In genomic region chr6:95676439-95676838, GRCm38 (mm10) we compare ENCODE assay signal across 23 mouse cellular contexts. TPM values are rescaled to one million over a fixed set of nuclear protein-coding genes. Genes with fewer than 3 reads are reported as not detected.
DNase-seq lines count a peak whose midpoint lies in the region; ATAC-seq and TF ChIP-seq lines count a peak whose summit lies in the region.
"Had no signal": no experiment of that assay in that cellular context is flagged by ENCODE, and none has a peak within 500 bp of the region (broad histone marks: within the 10 kb centered on the region; RNA-seq: fewer than 3 reads in every experiment).

No protein-coding gene starts in this region.

- ATAC-seq in heart, embryonic 11.5 days (replicated peaks; ENCODE audit: insufficient number of reproducible peaks, low FRiP score, low TSS enrichment) = no peak
- ATAC-seq in heart, embryonic 13.5 days (ENCODE audit: extremely low read depth, insufficient number of reproducible peaks, low FRiP score, low TSS enrichment) = no peak
- ATAC-seq in liver, embryonic 12.5 days = 0 out of 2 replicates have a peak, but pooled peaks have one; percentile 40
- no peak for ATAC-seq in liver, postnatal 0 days
- ATAC-seq: forebrain, embryonic 14.5 days had no signal

- no peak for TF ChIP-seq CTCF in liver, postnatal 0 days (IDR thresholded peaks at IDR 0.05; ENCODE audit: low read depth)

- 0 out of 2 replicates have a peak overlapping the region, but pooled peaks have one; percentile 16 for H3K27ac ChIP-seq in heart, embryonic 10.5 days
- no peak overlapping the region for H3K27ac ChIP-seq in heart, embryonic 11.5 days (ENCODE audit: low read depth, low read length)
- H3K27ac ChIP-seq in heart, embryonic 13.5 days (replicated peaks) = peak overlapping the region; percentile 22; the same call in 1 of the 2 replicates
- H3K27ac ChIP-seq in liver, embryonic 12.5 days = no peak overlapping the region
- no peak overlapping the region for H3K27ac ChIP-seq in liver, postnatal 0 days (ENCODE audit: low read depth)
- H3K27ac ChIP-seq: embryonic facial prominence, embryonic 13.5 days; embryonic facial prominence, embryonic 15.5 days; forebrain, embryonic 10.5 days; forebrain, embryonic 12.5 days had no signal

- no peak overlapping the region for H3K4me3 ChIP-seq in heart, embryonic 10.5 days
- no peak overlapping the region for H3K4me3 ChIP-seq in heart, embryonic 11.5 days (ENCODE audit: low read depth, low read length)
- H3K4me3 ChIP-seq in heart, embryonic 13.5 days = no peak overlapping the region
- H3K4me3 ChIP-seq in liver, embryonic 12.5 days = no peak overlapping the region
- no peak overlapping the region for H3K4me3 ChIP-seq in liver, postnatal 0 days (ENCODE audit: low read depth, low read length)
- H3K4me3 ChIP-seq: embryonic facial prominence, embryonic 13.5 days; embryonic facial prominence, embryonic 15.5 days; erythroblast, embryonic 14.5 days; forebrain, embryonic 10.5 days; forebrain, embryonic 12.5 days had no signal

- no peak for TF ChIP-seq EP300 in liver, postnatal 0 days (IDR thresholded peaks at IDR 0.05; ENCODE audit: low read depth)

- 11% methylated on average over 4 of the region's 4 CpGs for WGBS in heart, embryonic 10.5 days
- 17% methylated on average over 4 of the region's 4 CpGs for WGBS in heart, embryonic 11.5 days (ENCODE audit: insufficient replicate concordance)
- 9% methylated on average over 4 of the region's 4 CpGs for WGBS in heart, embryonic 13.5 days
- 19% methylated on average over 4 of the region's 4 CpGs for WGBS in liver, embryonic 12.5 days (ENCODE audit: insufficient replicate concordance)
- WGBS in liver, postnatal 0 days (ENCODE audit: insufficient replicate concordance) = 46% methylated on average over 4 of the region's 4 CpGs

- H3K9ac ChIP-seq in heart, embryonic 11.5 days (ENCODE audit: low read depth, low read length) = no peak overlapping the region
- no peak overlapping the region for H3K9ac ChIP-seq in heart, embryonic 13.5 days
- H3K9ac ChIP-seq in liver, embryonic 12.5 days = no peak overlapping the region
- no peak overlapping the region for H3K9ac ChIP-seq in liver, postnatal 0 days (replicated peaks)
- H3K9ac ChIP-seq: embryonic facial prominence, embryonic 13.5 days; embryonic facial prominence, embryonic 15.5 days; forebrain, embryonic 12.5 days had no signal

- peaks cover 52% of the 10 kb centered on the region for H3K4me1 ChIP-seq in heart, embryonic 10.5 days
- H3K4me1 ChIP-seq in heart, embryonic 11.5 days (ENCODE audit: control insufficient read depth, insufficient read depth, low read length) = peaks cover 34% of the 10 kb centered on the region
- H3K4me1 ChIP-seq in heart, embryonic 13.5 days = peaks cover 57% of the 10 kb centered on the region
- peaks cover 25% of the 10 kb centered on the region for H3K4me1 ChIP-seq in liver, embryonic 12.5 days
- no peaks in the 10 kb centered on the region for H3K4me1 ChIP-seq in liver, postnatal 0 days (ENCODE audit: insufficient read depth)

- H3K36me3 ChIP-seq in heart, embryonic 10.5 days = peaks cover 9% of the 10 kb centered on the region; the same call in 1 of the 2 replicates
- H3K36me3 ChIP-seq in heart, embryonic 11.5 days (ENCODE audit: control insufficient read depth, insufficient read depth, low read length) = no peaks in the 10 kb centered on the region
- H3K36me3 ChIP-seq in heart, embryonic 13.5 days = peaks cover 6% of the 10 kb centered on the region; the same call in 1 of the 2 replicates
- H3K36me3 ChIP-seq in liver, embryonic 12.5 days = peaks cover 14% of the 10 kb centered on the region
- no peaks in the 10 kb centered on the region for H3K36me3 ChIP-seq in liver, postnatal 0 days (replicated peaks; ENCODE audit: insufficient read depth, low read length)
- H3K36me3 ChIP-seq: forebrain, embryonic 12.5 days had no signal

- H3K9me3 ChIP-seq in heart, embryonic 10.5 days = no peaks in the 10 kb centered on the region
- H3K9me3 ChIP-seq in heart, embryonic 11.5 days (replicated peaks; ENCODE audit: control insufficient read depth, low read length) = no peaks in the 10 kb centered on the region
- H3K9me3 ChIP-seq in heart, embryonic 13.5 days = peaks cover 4% of the 10 kb centered on the region; the same call in 1 of the 2 replicates
- no peaks in the 10 kb centered on the region for H3K9me3 ChIP-seq in liver, embryonic 12.5 days (replicated peaks)
- no peaks in the 10 kb centered on the region for H3K9me3 ChIP-seq in liver, postnatal 0 days (ENCODE audit: low read length)
- H3K9me3 ChIP-seq: embryonic facial prominence, embryonic 13.5 days; embryonic facial prominence, embryonic 15.5 days; forebrain, embryonic 10.5 days; forebrain, embryonic 12.5 days had no signal

- no peaks in the 10 kb centered on the region for H3K27me3 ChIP-seq in heart, embryonic 10.5 days (ENCODE audit: insufficient read depth, poor library complexity, severe bottlenecking)
- no peaks in the 10 kb centered on the region for H3K27me3 ChIP-seq in heart, embryonic 11.5 days (ENCODE audit: control insufficient read depth, insufficient read depth, low read length)
- no peaks in the 10 kb centered on the region for H3K27me3 ChIP-seq in heart, embryonic 13.5 days (replicated peaks)
- H3K27me3 ChIP-seq in liver, embryonic 12.5 days (replicated peaks) = no peaks in the 10 kb centered on the region
- no peaks in the 10 kb centered on the region for H3K27me3 ChIP-seq in liver, postnatal 0 days (ENCODE audit: insufficient read depth, low read length)
- H3K27me3 ChIP-seq: embryonic facial prominence, embryonic 13.5 days; embryonic facial prominence, embryonic 15.5 days had no signal

- DNase-seq in heart, embryonic 10.5 days (ENCODE audit: low spot score) = peak; percentile 69
- no peak for DNase-seq in heart, adult 18-20 months
- no peak for DNase-seq in liver, postnatal 0 days
- DNase-seq in spleen, adult 12 weeks (ENCODE audit: low spot score) = no peak
- DNase-seq: adrenal gland, adult 2 months; adrenal gland, postnatal 10 days; adrenal gland, postnatal 25 days; cerebellum, adult 11 months; cerebellum, adult 18-20 months; cerebellum, adult 8-10 months; cerebellum, adult 9-11 months; cerebellum, postnatal 14 days; cerebellum, postnatal 36 days; embryo, embryonic 11 days had no signal

- no peak overlapping the region for H3K4me2 ChIP-seq in heart, embryonic 11.5 days
- H3K4me2 ChIP-seq in heart, embryonic 13.5 days = no peak overlapping the region
- no peak overlapping the region for H3K4me2 ChIP-seq in liver, embryonic 12.5 days
- no peak overlapping the region for H3K4me2 ChIP-seq in liver, postnatal 0 days (ENCODE audit: low read depth, low read length)
- H3K4me2 ChIP-seq: embryonic facial prominence, embryonic 13.5 days; embryonic facial prominence, embryonic 15.5 days; forebrain, embryonic 12.5 days had no signal

RNA-seq across cellular contexts. Expression of gene Suclg2, which starts 42.2 kb away (rescaled TPM):
- polyA plus RNA-seq in heart, embryonic 10.5 days (2016; fragmentation: Nextera tagmentation; extraction: Ambion mirVana) = 76.4 and 90.3 TPM in 2 replicates
- polyA plus RNA-seq in heart, embryonic 11.5 days (2014; fragmentation: Nextera tagmentation; extraction: Ambion mirVana) = 90.5 and 101 TPM in 2 replicates
- polyA plus RNA-seq in heart, embryonic 13.5 days (2015; fragmentation: Nextera tagmentation; extraction: Ambion mirVana) = 92.2 and 99.9 TPM in 2 replicates
- 100 to 1,000 TPM; 157 to 168 TPM for total RNA-seq in heart, adult 18-20 months (2021)
- polyA plus RNA-seq in liver, embryonic 12.5 days (2016; fragmentation: Nextera tagmentation; extraction: Ambion mirVana) = 47.7 and 49.0 TPM in 2 replicates
- 70.9 and 73.1 TPM in 2 replicates for polyA plus RNA-seq in liver, postnatal 0 days (2015; fragmentation: Nextera tagmentation; extraction: Ambion mirVana)

Comparison
In these comparisons a context has a peak if more than half of its experiments do, and no peak if none do; other contexts are left out.
1. H3K27ac ChIP-seq: peak in heart, embryonic 10.5 days (single experiment) and heart, embryonic 13.5 days (single experiment); none in heart, embryonic 11.5 days (single experiment), liver, embryonic 12.5 days (single experiment) and liver, postnatal 0 days (single experiment).